Mouse (Mus musculus): ENCODE results near the gene Stxbp6. TPM values are rescaled to one million over a fixed set of nuclear protein-coding genes. Genes with fewer than 3 reads are reported as not detected.
"Not testable (repeated sequence)": the region's sequence is repeated elsewhere in the genome, so short reads cannot be mapped to it uniquely, and the experiment has no call there.

The Stxbp6 gene
- total RNA-seq, 1 experiment from 2014 or later = 9.1 TPM

DNA sequence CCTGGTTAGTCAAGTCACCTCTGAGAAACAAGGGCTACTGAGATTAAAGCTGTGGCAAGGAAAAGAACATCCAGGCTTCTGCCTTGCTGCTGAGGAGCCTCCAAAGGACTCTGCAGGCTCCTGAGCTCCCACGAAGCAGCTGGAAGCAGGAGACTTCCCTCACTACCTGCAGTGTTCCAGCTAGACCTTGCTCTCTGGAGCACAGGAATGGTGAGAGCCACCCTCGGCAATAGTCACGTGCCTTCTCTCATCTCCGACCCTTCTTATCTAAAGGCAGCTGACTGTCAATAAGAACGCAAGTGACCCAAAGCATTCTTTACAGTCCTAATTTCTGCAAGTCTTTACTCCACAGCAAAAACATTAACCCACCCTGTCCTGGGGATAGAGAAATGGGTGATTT, 13.2 kb downstream of the Stxbp6 start:
- ATAC-seq (replicated peaks; ENCODE audit: insufficient number of reproducible peaks, low FRiP score, low TSS enrichment, poor library complexity, severe bottlenecking) = no peak

DNA sequence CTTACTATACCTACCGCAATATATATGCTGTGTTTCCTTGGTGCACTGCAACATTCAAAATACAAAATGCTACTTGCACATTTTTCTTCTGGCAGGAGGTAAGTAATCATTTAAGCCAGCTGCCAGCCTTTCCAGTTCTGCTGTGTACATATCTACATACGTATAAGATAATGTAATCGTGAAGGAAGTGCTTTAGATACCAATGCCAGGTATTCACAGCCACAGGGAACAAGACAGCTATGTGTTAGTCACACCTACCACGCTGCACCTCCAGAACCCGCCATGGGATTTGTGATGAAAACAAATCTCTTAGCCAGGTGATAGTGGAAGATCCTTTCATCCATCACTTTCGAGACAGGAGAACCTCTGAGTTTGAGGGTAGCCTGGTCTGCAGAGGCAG, 13.7 kb downstream of the Stxbp6 start:
- ATAC-seq (replicated peaks; ENCODE audit: insufficient number of reproducible peaks, low FRiP score, low TSS enrichment, poor library complexity, severe bottlenecking) = no peak

DNA sequence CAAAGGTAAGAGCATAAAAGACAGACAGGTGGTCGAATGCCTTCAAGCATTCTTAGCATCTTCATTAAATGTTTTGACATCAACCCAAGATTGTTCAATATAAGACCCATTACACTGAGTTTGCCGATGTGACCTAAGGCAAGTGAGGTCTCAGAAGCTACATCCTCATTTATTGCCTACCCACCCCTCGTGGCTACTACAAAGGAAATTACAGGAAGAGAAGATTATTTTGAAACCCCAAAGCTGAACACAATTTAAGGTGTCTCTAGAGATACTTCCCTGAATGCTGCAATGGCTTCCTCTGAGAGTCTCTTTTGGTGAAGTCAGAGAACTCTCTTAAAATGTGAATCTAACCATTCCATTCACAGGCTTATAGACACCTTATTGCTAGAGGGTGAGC, 16.5 kb downstream of the Stxbp6 start:
- ATAC-seq (replicated peaks; ENCODE audit: insufficient number of reproducible peaks, low FRiP score, low TSS enrichment, poor library complexity, severe bottlenecking) = peak; percentile 65; the same call in 1 of the 2 replicates

DNA sequence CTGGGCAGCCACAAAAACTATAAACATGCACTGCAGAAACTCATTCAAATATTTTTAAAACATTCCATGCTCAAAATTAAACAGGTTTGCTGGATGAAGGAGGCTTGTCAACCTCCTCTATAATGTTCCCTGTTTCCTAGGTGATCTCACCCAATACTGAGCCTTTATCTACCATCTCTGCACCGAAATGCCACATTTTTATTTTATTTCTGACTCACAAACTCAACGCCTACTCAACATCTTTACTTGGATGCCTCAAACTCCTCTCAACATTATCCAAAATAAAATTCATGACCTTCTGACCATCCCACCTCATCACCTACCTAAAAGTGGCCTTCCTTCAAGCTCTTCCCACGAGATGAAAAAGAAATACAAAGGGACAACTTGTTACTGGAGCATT, 18.1 kb downstream of the Stxbp6 start:
- ATAC-seq (replicated peaks; ENCODE audit: insufficient number of reproducible peaks, low FRiP score, low TSS enrichment, poor library complexity, severe bottlenecking) = no peak

DNA sequence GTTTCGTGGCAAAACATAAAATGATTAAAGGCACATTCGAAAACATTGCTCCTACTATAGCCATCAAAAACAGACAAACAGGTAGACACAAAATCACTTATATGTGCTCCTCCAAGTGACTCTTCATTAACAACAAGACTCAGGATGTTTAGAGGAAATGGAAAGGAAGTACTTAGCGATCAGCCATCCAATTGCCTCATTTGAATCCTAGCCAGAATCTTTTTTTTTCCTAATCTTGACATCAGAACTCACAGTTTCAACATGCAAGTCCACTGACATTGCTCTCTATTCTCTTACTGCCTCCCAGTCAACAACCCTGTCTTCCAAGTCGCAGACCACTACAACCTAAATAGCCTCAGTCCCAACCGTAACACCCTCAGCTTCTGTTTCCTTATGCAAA, 21.2 kb downstream of the Stxbp6 start:
- no peak for ATAC-seq (replicated peaks; ENCODE audit: insufficient number of reproducible peaks, low FRiP score, low TSS enrichment, poor library complexity, severe bottlenecking)

DNA sequence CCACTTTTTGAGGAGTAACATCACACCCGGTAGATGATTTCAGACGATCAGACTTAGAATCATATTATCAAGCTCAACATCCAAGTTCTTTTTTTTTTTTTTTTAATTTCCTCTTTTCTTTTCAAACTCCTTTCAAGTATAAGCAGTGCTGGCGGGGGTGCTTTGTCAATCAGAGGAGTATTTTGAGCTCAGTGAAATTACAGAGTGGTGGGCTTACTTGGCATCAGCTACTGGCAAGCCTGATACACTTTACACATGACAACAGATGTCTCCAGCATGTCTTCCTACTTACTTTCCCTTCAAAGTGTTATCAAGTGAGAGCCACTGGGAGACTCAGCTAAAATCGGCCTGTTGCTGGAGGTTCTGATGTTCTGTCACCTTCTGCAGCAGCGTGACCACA, 21.6 kb downstream of the Stxbp6 start:
- no peak for ATAC-seq (replicated peaks; ENCODE audit: insufficient number of reproducible peaks, low FRiP score, low TSS enrichment, poor library complexity, severe bottlenecking)

DNA sequence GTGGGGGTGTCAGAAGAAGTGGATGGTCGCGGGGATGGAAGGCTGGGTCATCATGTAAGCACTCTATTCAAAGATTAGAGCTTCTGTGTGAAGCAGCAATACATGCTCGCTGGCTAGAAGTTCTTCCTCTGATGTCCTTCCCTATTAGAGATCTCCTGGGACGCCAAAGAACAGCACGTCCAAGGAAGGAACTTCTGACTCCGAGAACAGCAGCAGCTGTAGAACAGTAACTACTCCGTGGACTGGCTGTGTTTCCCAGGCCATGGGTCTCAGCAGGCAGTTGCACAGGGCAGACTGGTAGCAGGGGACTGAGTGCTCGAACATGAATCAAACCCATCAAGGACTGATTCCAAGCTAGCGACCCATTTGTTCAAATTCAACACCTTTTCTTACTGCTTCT, 24.6 kb downstream of the Stxbp6 start:
- ATAC-seq (replicated peaks; ENCODE audit: insufficient number of reproducible peaks, low FRiP score, low TSS enrichment, poor library complexity, severe bottlenecking) = no peak

DNA sequence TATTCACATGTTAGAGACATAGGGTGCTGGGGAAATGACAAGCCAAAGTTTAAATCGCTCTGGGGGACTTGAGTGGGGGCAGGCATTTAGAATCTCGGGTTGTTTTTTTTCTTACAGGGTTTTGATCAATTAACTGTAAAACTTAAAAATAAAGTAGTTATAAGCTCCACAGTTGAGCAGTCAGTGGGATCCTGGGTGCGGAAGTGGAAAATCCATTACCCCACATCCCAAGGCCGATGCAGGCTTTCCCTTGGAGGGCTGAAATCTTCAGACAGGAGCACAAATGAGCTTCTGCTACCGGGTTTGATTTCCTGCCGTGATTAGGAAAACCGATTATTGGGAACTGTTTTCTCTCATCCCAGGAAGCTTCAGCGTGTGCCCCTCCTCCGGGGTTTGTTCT, 26.8 kb downstream of the Stxbp6 start:
- not testable (repeated sequence) for ATAC-seq (replicated peaks; ENCODE audit: insufficient number of reproducible peaks, low FRiP score, low TSS enrichment, poor library complexity, severe bottlenecking)

DNA sequence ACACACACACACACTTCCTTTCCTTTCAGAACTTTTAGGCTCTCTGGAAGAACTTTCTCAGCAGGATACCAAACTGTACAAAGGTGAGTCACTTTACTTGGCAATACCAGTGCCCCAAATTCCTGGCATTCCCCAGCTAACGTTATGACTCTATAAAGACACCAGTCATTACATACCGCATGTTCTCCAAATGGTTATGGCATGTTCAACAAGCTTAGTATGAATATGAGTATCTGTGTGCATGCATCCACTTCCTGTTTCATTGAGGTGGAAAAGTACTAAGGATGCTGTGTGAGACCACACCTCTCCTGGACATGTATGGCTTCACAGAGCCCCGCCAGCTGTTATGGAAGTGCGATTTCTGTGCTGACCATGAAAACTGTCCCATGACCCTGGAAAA, 27.3 kb downstream of the Stxbp6 start:
- ATAC-seq (replicated peaks; ENCODE audit: insufficient number of reproducible peaks, low FRiP score, low TSS enrichment, poor library complexity, severe bottlenecking) = no peak

DNA sequence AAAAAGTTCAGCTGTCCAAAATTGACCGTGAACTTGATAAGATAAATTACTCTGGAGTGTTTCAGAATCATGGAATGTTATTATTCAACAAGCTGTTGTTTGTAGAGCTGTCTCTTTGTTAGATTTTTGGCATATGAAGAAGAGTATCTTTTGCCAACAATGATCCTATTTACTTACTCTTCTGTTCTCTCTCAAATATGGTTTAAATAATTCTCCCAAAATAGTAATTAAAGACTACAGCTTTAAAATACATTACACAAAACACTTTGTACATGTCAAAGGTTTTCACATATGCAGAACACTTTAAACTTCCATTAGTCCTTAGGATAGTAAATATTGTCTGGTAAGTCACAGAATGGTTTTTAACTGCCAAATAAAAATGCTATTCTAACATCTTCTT, 29.9 kb downstream of the Stxbp6 start:
- ATAC-seq (replicated peaks; ENCODE audit: insufficient number of reproducible peaks, low FRiP score, low TSS enrichment, poor library complexity, severe bottlenecking) = no peak

DNA sequence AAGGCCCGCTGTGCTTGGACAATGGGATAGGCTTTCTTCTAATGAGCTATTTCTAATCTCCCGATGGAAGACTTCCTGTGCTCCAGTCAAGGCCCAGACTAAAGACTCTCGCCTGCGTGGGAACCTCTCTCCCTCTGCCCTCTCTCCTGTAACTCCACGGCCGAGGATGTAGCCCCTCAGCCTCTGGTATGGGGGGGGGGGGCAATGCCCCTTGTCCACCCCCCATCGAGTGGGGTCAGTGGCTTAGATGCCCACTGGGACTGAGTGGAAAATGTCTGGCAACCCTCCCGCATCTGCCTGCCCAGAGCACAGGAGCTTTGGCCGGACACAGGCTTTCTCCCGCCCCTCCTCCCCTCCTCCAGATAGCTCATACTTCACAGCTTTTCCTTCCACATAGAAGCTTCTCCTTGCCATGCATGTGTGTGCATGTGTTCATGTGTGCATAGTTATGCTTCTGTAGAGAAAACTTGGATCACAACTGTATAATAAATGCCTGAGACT, 31.9 kb downstream of the Stxbp6 start:
- ATAC-seq (replicated peaks; ENCODE audit: insufficient number of reproducible peaks, low FRiP score, low TSS enrichment, poor library complexity, severe bottlenecking) = no peak

DNA sequence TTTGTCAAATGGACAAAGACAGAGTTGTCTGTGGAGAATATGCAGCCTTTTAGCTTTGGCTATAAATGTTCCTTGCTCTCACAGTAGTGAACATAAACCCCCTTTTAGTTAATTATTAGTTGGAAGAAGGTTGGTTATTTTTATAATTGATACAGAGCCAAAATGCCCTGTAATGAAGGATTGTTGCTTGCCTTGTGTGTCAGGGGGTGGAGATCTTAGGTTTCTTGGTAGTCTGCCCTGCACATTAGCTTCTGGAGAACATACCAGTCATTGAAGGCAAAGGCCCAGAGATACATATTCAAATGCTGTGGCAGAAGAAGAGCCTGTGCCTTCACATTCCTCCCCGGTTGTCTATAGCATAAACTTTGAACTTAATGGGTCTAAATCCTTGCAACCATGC, 37.0 kb downstream of the Stxbp6 start:
- ATAC-seq (replicated peaks; ENCODE audit: insufficient number of reproducible peaks, low FRiP score, low TSS enrichment, poor library complexity, severe bottlenecking) = no peak

DNA sequence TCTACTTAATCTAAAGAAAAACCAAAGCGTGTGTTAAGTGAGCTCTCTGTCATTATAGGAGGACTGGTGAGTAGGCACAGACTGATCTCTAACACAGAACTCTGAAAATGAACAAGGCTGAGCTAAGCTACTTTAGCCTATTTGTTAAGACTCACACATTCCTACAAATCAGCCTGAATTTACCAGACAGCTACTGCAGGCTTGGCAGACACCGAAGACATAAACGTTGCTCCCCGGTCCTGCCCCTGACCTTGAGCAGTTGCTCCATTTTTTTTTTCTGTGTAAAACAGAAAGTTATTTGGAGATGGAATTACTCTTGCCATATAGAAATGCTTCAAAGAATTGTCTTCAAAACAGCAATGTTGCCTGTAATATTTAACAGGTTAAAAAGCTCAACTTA, 37.4 kb downstream of the Stxbp6 start:
- ATAC-seq (replicated peaks; ENCODE audit: insufficient number of reproducible peaks, low FRiP score, low TSS enrichment, poor library complexity, severe bottlenecking) = no peak

DNA sequence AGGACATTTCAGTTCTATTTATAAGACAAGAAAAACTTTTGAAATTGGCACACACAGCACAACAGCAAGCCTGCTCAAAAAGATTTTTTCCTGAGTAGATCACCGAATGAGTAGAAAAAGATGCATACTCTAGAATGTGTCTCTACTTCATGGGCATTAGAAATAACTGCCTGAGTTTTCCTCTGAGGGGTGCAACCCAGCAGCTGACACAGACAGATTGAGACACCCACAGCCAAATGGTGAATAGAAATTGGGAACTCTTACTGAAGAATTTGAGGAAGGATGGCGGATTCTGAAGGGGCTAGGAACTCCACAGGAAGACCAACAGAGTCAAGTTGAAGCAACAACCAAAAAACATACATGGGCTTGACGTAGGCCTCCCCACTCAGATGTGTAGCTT, 43.8 kb downstream of the Stxbp6 start:
- no peak for ATAC-seq (replicated peaks; ENCODE audit: insufficient number of reproducible peaks, low FRiP score, low TSS enrichment, poor library complexity, severe bottlenecking)

DNA sequence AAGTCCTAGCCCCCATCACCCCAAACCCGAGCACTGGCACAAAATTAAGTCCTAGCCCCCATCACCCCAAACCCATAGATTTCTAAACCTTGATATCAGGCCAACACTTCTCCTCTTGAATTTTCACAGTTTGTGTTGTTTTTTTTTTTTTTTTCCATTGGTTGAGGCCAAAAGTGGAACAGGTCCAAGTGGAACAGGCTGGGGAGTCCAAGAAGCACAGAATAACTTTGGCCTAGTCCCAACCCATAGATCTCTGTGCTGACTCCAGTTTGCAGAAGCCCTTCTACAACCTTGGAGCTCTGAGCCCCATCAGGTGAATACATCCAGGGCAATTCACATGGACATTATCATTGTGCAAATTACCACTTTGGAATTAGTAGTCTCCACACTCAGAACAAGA, 48.2 kb downstream of the Stxbp6 start:
- no peak for ATAC-seq (replicated peaks; ENCODE audit: insufficient number of reproducible peaks, low FRiP score, low TSS enrichment, poor library complexity, severe bottlenecking)

DNA sequence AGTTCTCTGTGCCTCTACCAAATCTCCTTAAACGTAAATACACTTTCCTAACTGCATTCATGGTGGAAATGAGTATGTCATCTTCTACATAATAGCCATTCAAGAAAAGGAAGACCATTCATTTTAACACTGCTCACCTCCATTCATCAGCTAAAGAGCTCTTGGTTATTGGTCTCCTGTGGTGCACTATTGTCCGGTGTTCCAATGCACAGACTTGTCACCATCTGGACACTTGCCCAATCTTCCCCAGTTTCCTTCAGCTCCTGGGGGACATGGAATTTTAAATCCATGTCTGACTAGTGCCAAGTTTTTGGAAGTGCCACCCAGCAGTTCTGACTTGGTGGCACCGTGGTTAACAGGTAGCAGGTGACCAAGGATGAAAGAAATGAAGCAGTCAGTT, 54.5 kb downstream of the Stxbp6 start:
- no peak for ATAC-seq (replicated peaks; ENCODE audit: insufficient number of reproducible peaks, low FRiP score, low TSS enrichment, poor library complexity, severe bottlenecking)

DNA sequence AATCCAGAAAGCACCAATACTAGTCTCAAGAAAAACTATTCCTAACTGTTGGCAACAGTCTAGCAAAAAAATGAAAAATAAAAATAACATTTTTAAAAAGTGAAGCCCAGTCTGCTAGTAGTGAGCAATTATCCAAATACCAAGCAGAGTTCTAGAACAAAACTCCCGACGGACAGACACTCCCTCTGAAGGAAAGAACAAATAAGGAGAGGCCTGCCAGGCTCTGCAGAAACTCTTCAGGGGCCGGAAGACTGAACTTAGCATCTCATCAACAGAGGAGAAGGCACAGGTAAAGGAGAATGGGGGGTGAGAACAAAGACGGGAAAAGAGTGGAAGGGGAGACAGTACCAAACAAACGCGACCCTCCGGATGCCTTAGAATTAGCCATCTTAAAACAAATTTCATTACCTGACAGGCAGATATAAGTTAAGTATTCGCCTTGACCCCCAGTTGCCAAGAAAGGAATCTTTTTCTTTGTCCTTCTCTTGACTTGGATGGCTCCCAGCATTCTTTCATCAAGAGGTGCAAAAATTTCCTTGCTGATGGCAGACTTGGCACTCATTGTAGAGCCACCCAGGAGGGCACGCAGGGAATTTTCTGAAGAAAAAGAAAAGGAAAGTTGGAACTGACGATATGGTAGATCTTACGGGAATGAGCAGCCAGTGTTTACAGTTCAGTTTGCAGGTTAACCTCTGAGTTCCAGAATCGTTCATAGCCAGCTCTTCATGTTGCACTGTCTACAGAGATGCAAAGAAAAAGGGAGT, 55.3 kb downstream of the Stxbp6 start:
- ATAC-seq (replicated peaks; ENCODE audit: insufficient number of reproducible peaks, low FRiP score, low TSS enrichment, poor library complexity, severe bottlenecking) = no peak

DNA sequence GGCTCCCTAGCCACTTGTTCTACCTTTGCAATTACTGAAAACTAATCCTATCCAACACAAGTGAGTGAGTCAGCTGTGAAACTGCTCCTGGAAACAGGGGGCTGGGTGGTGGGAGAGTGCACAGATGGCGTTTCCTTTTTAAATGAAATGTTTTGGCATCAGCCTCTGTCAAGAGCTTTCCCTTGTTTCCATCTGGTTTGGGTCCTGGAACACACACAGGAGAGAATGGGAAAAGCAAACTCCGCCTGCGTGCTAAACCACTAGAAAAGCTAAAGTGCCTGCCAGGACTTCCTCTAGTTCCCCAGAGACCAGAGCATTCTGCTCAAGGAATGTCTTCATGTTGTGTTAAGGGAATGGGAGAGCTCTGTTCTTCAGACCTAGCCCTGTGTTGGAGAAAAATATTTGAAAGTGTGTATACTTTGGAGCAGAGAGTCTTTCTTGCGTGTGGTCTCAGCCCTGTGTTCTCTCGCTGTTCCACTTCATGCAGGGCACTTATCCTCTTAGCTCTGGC, 61.2 kb downstream of the Stxbp6 start:
- ATAC-seq (replicated peaks; ENCODE audit: insufficient number of reproducible peaks, low FRiP score, low TSS enrichment, poor library complexity, severe bottlenecking) = no peak

DNA sequence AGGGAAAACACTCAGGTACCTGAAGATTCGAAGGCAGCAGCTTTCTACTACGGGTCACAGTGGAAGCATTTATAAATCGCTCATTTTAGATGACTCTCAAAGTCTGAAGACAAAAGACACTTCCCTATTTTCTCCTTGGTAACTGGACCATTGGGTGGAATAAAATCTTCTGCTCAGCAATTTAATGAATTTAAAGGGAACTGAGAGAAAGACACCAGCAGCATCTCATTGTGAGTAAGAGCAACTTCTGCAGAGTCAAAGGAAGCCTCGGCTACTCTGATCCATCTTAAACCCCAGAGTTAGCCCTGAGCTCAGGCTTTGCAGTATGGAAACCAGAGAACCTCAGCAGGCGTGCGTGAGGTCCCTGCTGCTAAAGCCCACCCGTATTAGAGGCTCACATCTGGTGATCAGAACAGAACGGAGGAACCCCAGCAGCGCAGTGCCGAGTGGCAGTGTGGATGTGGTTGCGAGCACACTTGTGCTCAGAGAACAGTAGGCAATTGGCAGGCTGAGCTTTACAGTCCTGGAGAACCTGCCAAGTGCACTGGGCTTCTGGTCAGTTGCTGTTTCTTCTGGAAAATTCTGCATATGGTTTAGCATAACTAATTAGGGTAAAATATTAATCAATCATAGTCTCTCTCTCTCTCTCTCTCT, 62.9 kb downstream of the Stxbp6 start:
- ATAC-seq (replicated peaks; ENCODE audit: insufficient number of reproducible peaks, low FRiP score, low TSS enrichment, poor library complexity, severe bottlenecking) = peak; percentile 57; the same call in 1 of the 2 replicates

DNA sequence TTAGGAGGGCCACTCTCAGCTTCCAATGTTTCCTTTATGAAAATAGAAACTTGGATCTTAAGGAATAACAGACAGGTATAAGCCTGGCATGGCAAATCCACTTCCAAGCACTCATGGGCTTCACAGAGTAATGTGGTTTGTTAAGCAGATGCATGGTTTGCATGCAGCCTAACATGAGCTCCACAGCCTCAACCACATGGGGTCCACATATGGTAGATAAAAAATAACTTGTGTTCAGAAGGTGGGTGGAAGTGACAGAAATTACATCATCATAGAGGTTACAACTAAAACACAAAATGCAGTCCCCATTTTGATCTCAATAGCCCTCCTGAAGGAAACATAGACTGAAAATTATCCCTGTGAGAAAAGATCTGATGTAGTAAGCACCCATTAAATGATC, 63.5 kb downstream of the Stxbp6 start:
- ATAC-seq (replicated peaks; ENCODE audit: insufficient number of reproducible peaks, low FRiP score, low TSS enrichment, poor library complexity, severe bottlenecking) = no peak
